Mouse (Mus musculus) forebrain, embryonic 12.5 days (tissue): ENCODE measurements at regions not wholly inside any gene's neighbourhood (a gene's known extent, or its start where the extent isn't known, plus 50 kb on each side); places are given as distances from the start of the nearest gene placed in this dataset. TPM values are rescaled to one million over a fixed set of nuclear protein-coding genes. Genes with fewer than 3 reads are reported as not detected.

Experiments
- microRNA-seq: library from miRNA; unstranded; fragments of <30 nt; microRNA quantifications from one replicate; pipeline ENCODE4, GENCODE M21; 2017

Small RNA genes in the stretch of these regions (microRNA-seq; reads per million reads assigned to microRNA genes)
- not detected for gene Gm44375
